Mouse (Mus musculus) hindbrain, embryonic 10.5 days (tissue): Measurements from ENCODE around the gene Epdr1. TPM values are rescaled to one million over a fixed set of nuclear protein-coding genes. Genes with fewer than 3 reads are reported as not detected.
"Not testable (repeated sequence)": the region's sequence is repeated elsewhere in the genome, so short reads cannot be mapped to it uniquely, and the experiment has no call there.

Experiments
- DNase-seq: peaks from one replicate; pipeline ENCODE4 v3.0.0-alpha.2; 2017; ENCODE audit warnings: low spot score
- H3K27ac ChIP-seq: fragments of 300-500 bp; sonication (generic); 2 replicates; pipeline ENCODE4 v1.5.1; 2016; ENCODE audit warnings: mild to moderate bottlenecking, moderate library complexity
- H3K27me3 ChIP-seq: fragments of 300-500 bp; sonication (generic); 2 replicates; pipeline ENCODE4 v1.6.1; 2016; ENCODE audit warnings: mild to moderate bottlenecking; ENCODE audit not compliant: poor library complexity, insufficient read depth, severe bottlenecking
- H3K36me3 ChIP-seq: fragments of 300-500 bp; sonication (generic); 2 replicates; pipeline ENCODE4 v1.6.1; 2016; ENCODE audit warnings: mild to moderate bottlenecking, moderate library complexity
- H3K4me1 ChIP-seq: fragments of 300-500 bp; sonication (generic); replicated peaks from 2 replicates; pipeline ENCODE4 v1.6.1; 2016; ENCODE audit warnings: mild to moderate bottlenecking
- H3K4me3 ChIP-seq: fragments of 300-500 bp; sonication (generic); 2 replicates; pipeline ENCODE4 v1.5.1; 2016; ENCODE audit warnings: mild to moderate bottlenecking, moderate library complexity
- H3K9me3 ChIP-seq: fragments of 300-500 bp; sonication (generic); 2 replicates; pipeline ENCODE4 v1.6.1; 2016; ENCODE audit warnings: mild to moderate bottlenecking, moderate library complexity
- WGBS: fragments of 180-500 bp; shearing (Covaris S2); methylation state at CpG from one replicate; pipeline ENCODE4 v1.1.7; 2016; 5-methylcytosine and 5-hydroxymethylcytosine counted together
- polyA plus RNA-seq: library from polyadenylated mRNA; unstranded; fragments of >200 nt; fragmentation: Nextera tagmentation; extraction: Ambion mirVana; gene quantifications from 2 replicates; pipeline ENCODE4 v1.2.1, GENCODE M21; 2016

The Epdr1 gene
- polyA plus RNA-seq, 1 experiment from 2014 or later, result 15.7 TPM

DNA sequence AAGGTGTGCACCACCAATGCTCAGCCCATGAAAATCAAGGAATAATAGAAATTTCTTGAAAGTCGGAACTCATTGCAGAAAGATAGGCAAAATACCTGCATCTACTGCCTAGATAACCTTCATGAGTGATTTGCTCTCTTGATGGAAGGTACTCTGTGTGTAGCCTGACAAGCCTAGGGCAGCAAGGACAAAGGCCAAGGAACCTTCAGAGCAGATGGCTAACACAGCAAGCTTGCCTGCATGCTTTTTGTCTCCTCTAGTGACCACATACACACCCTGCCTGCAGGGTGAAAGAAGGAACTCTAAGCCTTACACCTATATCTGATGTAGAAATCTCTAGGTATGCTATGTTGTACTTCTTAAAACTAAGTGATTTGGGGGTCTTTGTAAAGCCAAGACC is 24.6 kb downstream of the Epdr1 start:
- no peak overlapping the region for H3K4me3 ChIP-seq
- H3K27ac ChIP-seq, result no peak overlapping the region
- 94% methylated on average over 1 of the region's 1 CpGs for WGBS
- H3K4me1 ChIP-seq, result no peaks in the 10 kb centered on the region
- no peaks in the 10 kb centered on the region for H3K9me3 ChIP-seq
- DNase-seq, result no peak
- H3K36me3 ChIP-seq, result 0 out of 2 replicates have a peak, but pooled peaks cover 3% of the 10 kb centered on the region
- H3K27me3 ChIP-seq, result no peaks in the 10 kb centered on the region

DNA sequence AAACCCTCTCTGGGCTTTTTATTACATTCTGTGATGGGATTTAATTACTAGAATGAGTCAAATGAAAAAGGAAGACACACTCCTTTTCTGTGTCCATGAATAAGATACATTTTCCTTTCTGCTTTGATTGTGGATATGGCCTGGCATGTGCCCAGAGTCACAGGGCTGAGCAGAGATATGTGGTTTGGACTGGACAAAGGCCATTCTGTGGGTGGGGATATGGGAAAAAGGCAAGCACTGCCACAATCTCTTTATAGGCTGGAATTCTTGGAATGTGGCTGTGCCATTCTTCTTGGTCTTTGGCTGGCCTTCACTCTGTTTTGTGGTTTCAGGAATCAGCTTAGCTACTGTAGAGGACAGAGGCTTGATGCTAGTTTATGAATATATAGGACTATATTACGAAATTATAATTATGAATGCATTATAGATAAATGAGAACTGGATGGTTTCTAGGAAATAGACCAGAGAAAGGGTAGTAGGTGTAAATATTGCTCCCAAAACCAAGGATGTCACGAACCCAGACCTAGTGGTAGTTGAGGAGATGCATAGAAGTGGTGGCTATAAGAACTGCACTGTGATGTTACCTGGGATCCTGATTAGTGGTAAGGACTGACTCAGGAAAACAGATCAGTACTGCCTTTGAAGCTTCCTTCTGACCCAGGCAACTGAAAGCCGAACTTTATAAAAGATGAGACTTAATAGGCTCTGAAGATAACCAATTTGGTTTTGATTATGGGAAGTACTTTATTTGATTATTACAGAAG is 28.5 kb downstream of the Epdr1 start:
- no peak for DNase-seq
- Histone ChIP-seq H3K4me1 (no peaks in the 10 kb centered on the region), H3K4me3 (no peak overlapping the region), H3K27me3 (no peaks in the 10 kb centered on the region), H3K36me3 (0 out of 2 replicates have a peak, but pooled peaks cover 3% of the 10 kb centered on the region), H3K9me3 (no peaks in the 10 kb centered on the region), H3K27ac (no peak overlapping the region)
- 93% methylated on average over 3 of the region's 3 CpGs for WGBS

DNA sequence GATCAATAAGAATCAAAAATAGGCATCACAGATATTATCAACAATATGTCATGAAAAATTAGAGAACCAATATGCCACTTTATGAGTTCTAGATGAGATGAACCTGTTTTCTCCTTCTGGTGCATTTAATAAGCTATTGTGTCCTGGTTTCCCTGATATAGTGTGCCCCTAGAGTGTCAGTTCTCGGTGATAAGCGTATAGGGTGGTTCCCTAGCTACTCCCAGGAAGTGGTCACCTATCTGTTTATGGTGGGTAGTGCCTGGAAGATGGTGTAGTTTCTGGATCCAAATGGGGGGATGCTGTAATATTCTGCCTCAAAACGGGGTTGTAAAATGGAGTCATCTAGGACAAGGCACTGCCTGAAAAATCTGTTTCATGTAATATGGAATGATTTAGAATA is 43.8 kb downstream of the Epdr1 start:
- Histone ChIP-seq H3K4me3 (no peak overlapping the region), H3K27ac (no peak overlapping the region), H3K36me3 (no peaks in the 10 kb centered on the region), H3K9me3 (no peaks in the 10 kb centered on the region), H3K4me1 (no peaks in the 10 kb centered on the region), H3K27me3 (no peaks in the 10 kb centered on the region)
- WGBS, result 90% methylated on average over 3 of the region's 3 CpGs
- DNase-seq, result no peak

GRCm38 (mm10) chr13:19574723-19575122 is 45.0 kb downstream of the Epdr1 start:
- DNase-seq, H3K4me3 ChIP-seq, H3K27ac ChIP-seq, H3K27me3 ChIP-seq, H3K9me3 ChIP-seq, H3K4me1 ChIP-seq, H3K36me3 ChIP-seq: not testable (repeated sequence)
- WGBS, result 86% methylated on average over 2 of the region's 2 CpGs

- not testable (repeated sequence) for H3K27ac ChIP-seq, DNase-seq, H3K4me1 ChIP-seq
These were observed 49.6 kb downstream of the Epdr1 start for GRCm38 (mm10) chr13:19570166-19570565.

GRCm38 (mm10) chr13:19562510-19562909 is 57.2 kb downstream of the Epdr1 start:
- Histone ChIP-seq H3K36me3 (no peaks in the 10 kb centered on the region), H3K27ac (no peak overlapping the region), H3K4me3 (no peak overlapping the region), H3K27me3 (no peaks in the 10 kb centered on the region), H3K9me3 (no peaks in the 10 kb centered on the region), H3K4me1 (no peaks in the 10 kb centered on the region)
- no peak for DNase-seq
- 100% methylated on average over 1 of the region's 1 CpGs for WGBS

More at GRCm38 (mm10) chr13:19570166-19570565, 49.6 kb downstream of the Epdr1 start:
- not testable (repeated sequence) for H3K36me3 ChIP-seq, H3K27me3 ChIP-seq, H3K9me3 ChIP-seq, H3K4me3 ChIP-seq

DNA sequence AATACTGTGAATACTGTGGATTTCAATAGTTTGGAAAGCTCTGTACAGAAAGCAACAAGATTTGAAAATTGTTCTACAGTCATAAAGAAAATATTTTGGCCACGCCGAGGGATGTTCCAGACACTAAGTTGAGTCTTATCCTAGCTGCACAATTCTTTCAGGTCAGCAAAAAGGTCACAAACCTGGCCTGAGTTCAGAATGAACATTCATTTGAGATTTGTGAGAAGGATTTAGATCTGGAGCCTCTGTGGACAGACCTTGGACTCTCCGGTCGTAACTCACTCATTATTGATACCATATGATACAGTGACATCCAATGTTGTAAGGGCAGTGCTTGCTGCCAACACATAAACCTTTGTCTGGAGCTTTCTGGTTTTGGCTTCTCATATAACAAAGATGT is 64.3 kb downstream of the Epdr1 start:
- 88% methylated on average over 4 of the region's 4 CpGs for WGBS
- Histone ChIP-seq H3K9me3 (no peaks in the 10 kb centered on the region), H3K27ac (no peak overlapping the region), H3K27me3 (no peaks in the 10 kb centered on the region), H3K4me1 (no peaks in the 10 kb centered on the region), H3K36me3 (no peaks in the 10 kb centered on the region), H3K4me3 (no peak overlapping the region)
- DNase-seq, result no peak

Other genes with a start within 250 kb of the Epdr1 start
- gene Stard3nl, start 224.1 kb downstream of the Epdr1 start, polyA plus RNA-seq, result 111 and 128 TPM in 2 replicates
- gene Sfrp4, start 3.2 kb upstream of the Epdr1 start, polyA plus RNA-seq, result 1.0 and 1.3 TPM in 2 replicates
- not detected in 2 replicates for gene Nme8, start 77.9 kb upstream of the Epdr1 start, polyA plus RNA-seq
- 0.10 TPM in 1 of 2 replicates, not detected in the other for gene Gpr141, start 204.3 kb upstream of the Epdr1 start, polyA plus RNA-seq